Mouse (Mus musculus): ENCODE data around the gene Wnk2.

GRCm38 (mm10) chr13:49069979-49070378 is 77.8 kb downstream of the Wnk2 start:
- no peak for TF ChIP-seq CTCF (IDR thresholded peaks at IDR 0.05; ENCODE audit: low read depth, low read length)
- TF ChIP-seq POLR2A (IDR thresholded peaks at IDR 0.05; ENCODE audit: borderline replicate concordance, low read depth, low read length), result no peak

Measured in bone marrow macrophage, adult 2 months (primary cell).